Comparison of ENCODE assay signal across 8 mouse cellular contexts in genomic region chr3:95281216-95282126, GRCm38 (mm10). TPM values are rescaled to one million over a fixed set of nuclear protein-coding genes. Genes with fewer than 3 reads are reported as not detected.
A peak's percentile ranks its signal among the peaks of the same experiment; 100 is the strongest.
DNase-seq lines count a peak whose midpoint lies in the region; ATAC-seq and TF ChIP-seq lines count a peak whose summit lies in the region.

TSS of gene Mindy1 (plus strand) at chr3:95281345.
TSS of gene Prune1 (minus strand) at chr3:95282076.

- H3K4me3 ChIP-seq in embryonic facial prominence, embryonic 14.5 days (ENCODE audit: low read depth, low read length), result peak within 1 kb of the TSS; percentile 67
- H3K4me3 ChIP-seq in limb, embryonic 14.5 days (replicated peaks; ENCODE audit: low read length), result peak within 1 kb of the TSS; percentile 77
- peak within 1 kb of the TSS; percentile 73 for H3K4me3 ChIP-seq in midbrain, postnatal 0 days (ENCODE audit: low read depth, low read length)

- WGBS in embryonic facial prominence, embryonic 14.5 days, result 1% methylated on average over 52 of the region's 53 CpGs
- under 1% methylated on average over 49 of the region's 53 CpGs for WGBS in limb, embryonic 14.5 days
- 1% methylated on average over 49 of the region's 53 CpGs for WGBS in midbrain, postnatal 0 days

- H3K9me3 ChIP-seq in embryonic facial prominence, embryonic 14.5 days (ENCODE audit: control insufficient read depth, low read length), result no peaks in the 10 kb centered on the region
- H3K9me3 ChIP-seq in limb, embryonic 14.5 days (ENCODE audit: control insufficient read depth, low read length), result no peaks in the 10 kb centered on the region
- H3K9me3 ChIP-seq in midbrain, postnatal 0 days (ENCODE audit: low read length), result no peaks in the 10 kb centered on the region

- H3K36me3 ChIP-seq in embryonic facial prominence, embryonic 14.5 days (ENCODE audit: control insufficient read depth, insufficient read depth, low read length), result peaks cover 4% of the 10 kb centered on the region; the same call in 1 of the 2 replicates
- H3K36me3 ChIP-seq in limb, embryonic 14.5 days (ENCODE audit: control insufficient read depth, insufficient read depth, low read length), result no peaks in the 10 kb centered on the region
- no peaks in the 10 kb centered on the region for H3K36me3 ChIP-seq in midbrain, postnatal 0 days (ENCODE audit: insufficient read depth, low read length)

- peak within 1 kb of the TSS; percentile 78 for H3K4me2 ChIP-seq in embryonic facial prominence, embryonic 14.5 days (ENCODE audit: low read depth, low read length)
- H3K4me2 ChIP-seq in limb, embryonic 14.5 days (replicated peaks; ENCODE audit: low read depth, low read length, severe bottlenecking), result peak within 1 kb of the TSS; percentile 68
- peak within 1 kb of the TSS; percentile 93 for H3K4me2 ChIP-seq in midbrain, postnatal 0 days (ENCODE audit: low read depth, low read length, poor library complexity, severe bottlenecking)

- peaks cover 8% of the 10 kb centered on the region for H3K4me1 ChIP-seq in embryonic facial prominence, embryonic 14.5 days (ENCODE audit: control insufficient read depth, insufficient read depth, low read length)
- H3K4me1 ChIP-seq in limb, embryonic 14.5 days (ENCODE audit: control insufficient read depth, insufficient read depth, low read length), result peaks cover 13% of the 10 kb centered on the region
- H3K4me1 ChIP-seq in midbrain, postnatal 0 days (ENCODE audit: insufficient read depth, low read length), result peaks cover 9% of the 10 kb centered on the region; the same call in 1 of the 2 replicates

- H3K9ac ChIP-seq in embryonic facial prominence, embryonic 14.5 days (ENCODE audit: low read depth, low read length), result peak within 1 kb of the TSS; percentile 92
- peak within 1 kb of the TSS; percentile 78 for H3K9ac ChIP-seq in limb, embryonic 14.5 days (ENCODE audit: low read depth, low read length, severe bottlenecking)
- peak within 1 kb of the TSS; percentile 93 for H3K9ac ChIP-seq in midbrain, postnatal 0 days (replicated peaks; ENCODE audit: low read length, poor library complexity, severe bottlenecking)

- DNase-seq in 3T3-L1 (ENCODE audit: low read depth, low spot score), result peak; percentile 99
- DNase-seq in adrenal gland, postnatal 4 days (ENCODE audit: low spot score in 2 of 2), result peak; percentile 93 to 97
- peak; percentile 99 for DNase-seq in embryonic facial prominence, embryonic 14.5 days (ENCODE audit: low spot score)
- peak; percentile 98 for DNase-seq in heart, adult 8-10 months (ENCODE audit: low spot score)
- peak; percentile 99 for DNase-seq in kidney, adult 9 months
- DNase-seq in limb, embryonic 14.5 days (ENCODE audit: low spot score), result peak; percentile 99
- DNase-seq in midbrain, postnatal 0 days (ENCODE audit: low spot score), result peak; percentile 99
- peak; percentile 98 to 99 for DNase-seq in spleen, postnatal 14 days (ENCODE audit: low spot score in 2 of 2)

- peak; percentile 65 for TF ChIP-seq CTCF in midbrain, postnatal 0 days (IDR thresholded peaks at IDR 0.05)

- ATAC-seq in embryonic facial prominence, embryonic 14.5 days (ENCODE audit: low read depth), result peak; percentile 91
- peak; percentile 91 for ATAC-seq in limb, embryonic 14.5 days (ENCODE audit: low FRiP score, low read depth)
- ATAC-seq in midbrain, postnatal 0 days (ENCODE audit: low FRiP score), result peak; percentile 91

- no peak for TF ChIP-seq POLR2A in limb, embryonic 14.5 days (IDR thresholded peaks at IDR 0.05; ENCODE audit: borderline replicate concordance, extremely low read depth, insufficient read depth, insufficient read length)

- H3K27me3 ChIP-seq in embryonic facial prominence, embryonic 14.5 days (replicated peaks; ENCODE audit: control insufficient read depth, insufficient read depth, low read length), result no peaks in the 10 kb centered on the region
- H3K27me3 ChIP-seq in limb, embryonic 14.5 days (ENCODE audit: control insufficient read depth, insufficient read depth, low read length), result no peaks in the 10 kb centered on the region
- H3K27me3 ChIP-seq in midbrain, postnatal 0 days (ENCODE audit: insufficient read depth, low read length), result no peaks in the 10 kb centered on the region

- H3K27ac ChIP-seq in embryonic facial prominence, embryonic 14.5 days (replicated peaks; ENCODE audit: low read depth, low read length), result peak within 1 kb of the TSS; percentile 97
- peak within 1 kb of the TSS; percentile 92 for H3K27ac ChIP-seq in limb, embryonic 14.5 days (replicated peaks; ENCODE audit: low read depth, low read length)
- H3K27ac ChIP-seq in midbrain, postnatal 0 days (ENCODE audit: low read depth, low read length), result peak within 1 kb of the TSS; percentile 87

RNA-seq across cellular contexts. Expression of gene Mindy1, which starts in this region (rescaled TPM):
- 100 to 1,000 TPM; 127 to 130 TPM for total RNA-seq in adrenal gland, postnatal 4 days (2021)
- polyA plus RNA-seq in embryonic facial prominence, embryonic 14.5 days (2014; fragmentation: Nextera tagmentation; extraction: Ambion mirVana), result 37.7 and 44.9 TPM in 2 replicates
- total RNA-seq in heart, adult 8-10 months (2022), result 10 to 100 TPM; 19.5 to 23.8 (median 21.3) TPM
- polyA plus RNA-seq in limb, embryonic 14.5 days (2012; rRNA removed), result 45.8 and 57.9 TPM in 2 replicates
- 45.6 and 47.5 TPM in 2 replicates for polyA plus RNA-seq in limb, embryonic 14.5 days (2014; fragmentation: Nextera tagmentation; extraction: Ambion mirVana)
- total RNA-seq in midbrain, postnatal 0 days (2014; rRNA removed), result 36.5 and 37.1 TPM in 2 replicates
- 34.8 and 36.5 TPM in 2 replicates for polyA plus RNA-seq in midbrain, postnatal 0 days (2015; fragmentation: Nextera tagmentation; extraction: Ambion mirVana)

RNA-seq across cellular contexts. Expression of gene Prune1, which starts in this region (rescaled TPM):
- 10 to 100 TPM; 31.6 to 32.7 TPM for total RNA-seq in adrenal gland, postnatal 4 days (2021)
- 24.2 and 24.4 TPM in 2 replicates for polyA plus RNA-seq in embryonic facial prominence, embryonic 14.5 days (2014; fragmentation: Nextera tagmentation; extraction: Ambion mirVana)
- 10 to 100 TPM; 26.3 to 27.9 (median 27.2) TPM for total RNA-seq in heart, adult 8-10 months (2022)
- 31.5 and 38.0 TPM in 2 replicates for polyA plus RNA-seq in limb, embryonic 14.5 days (2012; rRNA removed)
- 21.8 and 24.0 TPM in 2 replicates for polyA plus RNA-seq in limb, embryonic 14.5 days (2014; fragmentation: Nextera tagmentation; extraction: Ambion mirVana)
- total RNA-seq in midbrain, postnatal 0 days (2014; rRNA removed), result 78.9 and 93.8 TPM in 2 replicates
- polyA plus RNA-seq in midbrain, postnatal 0 days (2015; fragmentation: Nextera tagmentation; extraction: Ambion mirVana), result 77.3 and 84.0 TPM in 2 replicates

Comparison
In these comparisons a context has a peak if more than half of its experiments do, and no peak if none do; other contexts are left out.
1. Peak in every context shown above with its lines: DNase-seq, ATAC-seq, H3K4me3 ChIP-seq and H3K27ac ChIP-seq.